Mouse (Mus musculus) liver, adult 2 months (tissue): ENCODE measurements around the gene Col1a1.

Source experiments
- CTCF ChIP-seq: fragments of 200-500 bp; IDR thresholded peaks from 2 replicates; pipeline ENCODE4 v1.5.1; 2011; ENCODE audit warnings: low read depth, low read length, control low read depth
- POLR2A ChIP-seq: fragments of 200-500 bp; IDR thresholded peaks from 2 replicates; pipeline ENCODE4 v1.6.1; 2011; ENCODE audit warnings: low read length, control low read depth; ENCODE audit not compliant: insufficient read depth; ENCODE audit errors: extremely low read depth

GRCm38 (mm10) chr11:94938296-94938695 is 2.3 kb downstream of the Col1a1 start:
- TF ChIP-seq CTCF, result no peak
- TF ChIP-seq POLR2A, result no peak
